Mouse (Mus musculus): ENCODE measurements around the gene Mfn2. TPM values are rescaled to one million over a fixed set of nuclear protein-coding genes. Genes with fewer than 3 reads are reported as not detected.
"Not testable (repeated sequence)": the region's sequence is repeated elsewhere in the genome, so short reads cannot be mapped to it uniquely, and the experiment has no call there.

Gene Mfn2
- polyA plus RNA-seq, 1 experiment = 55.3 TPM

GRCm38 (mm10) chr4:147850776-147851175 lies 53.7 kb downstream of the Mfn2 start:
- TF ChIP-seq CTCF (IDR thresholded peaks at IDR 0.05; ENCODE audit: borderline replicate concordance, insufficient read depth, low read length) = no peak
- no peak for TF ChIP-seq POLR2A (IDR thresholded peaks at IDR 0.05; ENCODE audit: low read depth, low read length)
- no peaks in the 10 kb centered on the region for H3K4me1 ChIP-seq (ENCODE audit: control insufficient read depth, insufficient read depth, low read length)
- H3K4me3 ChIP-seq (ENCODE audit: insufficient read depth, low read length) = no peak overlapping the region
- H3K27ac ChIP-seq (ENCODE audit: insufficient read depth, low read length) = no peak overlapping the region

- Histone ChIP-seq H3K27ac (ENCODE audit: insufficient read depth, low read length) (peak overlapping the region; percentile 34; the same call in 1 of the 2 replicates), H3K4me3 (ENCODE audit: insufficient read depth, low read length) (peak overlapping the region; percentile 99), H3K4me1 (ENCODE audit: control insufficient read depth, insufficient read depth, low read length) (no peaks in the 10 kb centered on the region)
- TF ChIP-seq POLR2A (IDR thresholded peaks at IDR 0.05; ENCODE audit: low read depth, low read length) (no peak; the same call in 1 of the 2 replicates), CTCF (IDR thresholded peaks at IDR 0.05; ENCODE audit: borderline replicate concordance, insufficient read depth, low read length) (no peak)
Observed at GRCm38 (mm10) chr4:147848584-147848991, 55.9 kb downstream of the Mfn2 start.

DNA sequence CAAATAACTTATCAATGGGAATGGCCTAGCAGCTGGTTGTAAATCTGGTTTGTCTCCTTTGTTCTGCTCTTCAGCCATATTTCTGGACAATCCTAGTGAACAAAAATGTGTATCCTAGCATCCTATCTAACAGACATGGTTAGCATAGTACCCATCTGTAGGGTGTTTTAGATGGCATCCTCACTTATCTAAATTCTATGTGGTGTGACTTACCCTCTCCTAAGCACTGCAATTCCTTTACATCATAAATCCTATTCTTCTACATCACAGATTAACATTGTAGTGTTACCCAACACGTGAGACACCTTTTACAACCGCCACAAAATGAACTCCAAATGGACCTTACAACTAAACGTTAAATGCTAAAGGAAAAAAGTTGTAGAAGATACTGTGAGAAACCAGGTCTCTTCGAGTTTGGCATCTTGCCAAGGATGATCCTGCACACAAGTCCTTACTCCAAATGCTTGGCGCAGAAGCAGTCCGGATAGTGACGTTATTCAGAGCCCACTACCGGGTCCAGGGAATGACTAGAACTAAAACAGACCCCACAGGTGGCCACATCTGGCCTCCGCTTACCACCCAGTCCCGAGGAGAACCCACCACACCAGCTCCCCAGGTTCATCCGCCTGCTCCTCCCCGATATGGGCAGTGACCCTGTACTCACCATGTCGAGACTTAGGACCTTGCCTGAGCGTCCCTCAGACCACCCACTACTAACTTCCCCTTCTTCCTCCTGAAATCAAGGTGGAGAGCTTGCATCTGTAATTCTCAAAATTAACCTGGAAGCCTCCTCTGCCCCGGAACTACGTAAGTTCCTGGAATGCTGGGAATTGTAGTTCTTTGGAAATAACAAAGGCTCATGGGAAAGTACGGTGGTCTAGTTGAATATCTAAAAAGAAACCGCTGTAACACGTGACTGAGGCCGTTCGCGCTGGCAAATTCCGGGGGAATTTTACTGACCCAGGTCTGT lies 56.6 kb downstream of the Mfn2 start, which contains the start of gene Zfp933:
Zfp933 (minus strand) TSS at position 753 of the 970 bp plus-strand sequence.
- H3K4me3 ChIP-seq (ENCODE audit: insufficient read depth, low read length) = peak within 1 kb of the TSS; percentile 99
- peak within 1 kb of the TSS; percentile 34; the same call in 1 of the 2 replicates for H3K27ac ChIP-seq (ENCODE audit: insufficient read depth, low read length)
- no peaks in the 10 kb centered on the region for H3K4me1 ChIP-seq (ENCODE audit: control insufficient read depth, insufficient read depth, low read length)
- TF ChIP-seq POLR2A (IDR thresholded peaks at IDR 0.05; ENCODE audit: low read depth, low read length) = peak; percentile 69
- no peak for TF ChIP-seq CTCF (IDR thresholded peaks at IDR 0.05; ENCODE audit: borderline replicate concordance, insufficient read depth, low read length)

DNA sequence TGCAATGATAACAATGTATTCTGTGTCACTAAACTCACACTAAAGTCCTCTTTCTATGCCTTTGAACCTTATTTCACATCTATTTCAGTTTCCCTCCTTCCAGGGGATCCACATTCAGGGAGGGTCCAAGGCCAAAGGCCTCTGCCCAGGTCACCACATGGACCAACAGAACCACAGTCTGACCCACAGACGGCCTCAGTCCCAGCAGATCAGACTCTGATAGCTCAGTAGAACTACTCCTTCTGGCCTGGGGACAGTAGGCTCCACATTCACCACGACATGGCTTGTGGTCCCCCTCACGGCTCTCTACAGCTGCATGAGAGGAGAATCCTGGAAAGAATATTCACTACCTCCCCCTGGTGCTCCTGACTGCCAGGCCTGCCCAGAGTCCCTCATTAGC lies 61.6 kb downstream of the Mfn2 start:
- Histone ChIP-seq H3K4me1 (ENCODE audit: control insufficient read depth, insufficient read depth, low read length) (no peaks in the 10 kb centered on the region), H3K27ac (ENCODE audit: insufficient read depth, low read length) (no peak overlapping the region), H3K4me3 (ENCODE audit: insufficient read depth, low read length) (no peak overlapping the region)
- TF ChIP-seq POLR2A (IDR thresholded peaks at IDR 0.05; ENCODE audit: low read depth, low read length) = no peak
- no peak for TF ChIP-seq CTCF (IDR thresholded peaks at IDR 0.05; ENCODE audit: borderline replicate concordance, insufficient read depth, low read length)

GRCm38 (mm10) chr4:147839282-147839681 lies 65.2 kb downstream of the Mfn2 start:
- H3K4me1 ChIP-seq (ENCODE audit: control insufficient read depth, insufficient read depth, low read length); H3K4me3 ChIP-seq (ENCODE audit: insufficient read depth, low read length); H3K27ac ChIP-seq (ENCODE audit: insufficient read depth, low read length): not testable (repeated sequence)

DNA sequence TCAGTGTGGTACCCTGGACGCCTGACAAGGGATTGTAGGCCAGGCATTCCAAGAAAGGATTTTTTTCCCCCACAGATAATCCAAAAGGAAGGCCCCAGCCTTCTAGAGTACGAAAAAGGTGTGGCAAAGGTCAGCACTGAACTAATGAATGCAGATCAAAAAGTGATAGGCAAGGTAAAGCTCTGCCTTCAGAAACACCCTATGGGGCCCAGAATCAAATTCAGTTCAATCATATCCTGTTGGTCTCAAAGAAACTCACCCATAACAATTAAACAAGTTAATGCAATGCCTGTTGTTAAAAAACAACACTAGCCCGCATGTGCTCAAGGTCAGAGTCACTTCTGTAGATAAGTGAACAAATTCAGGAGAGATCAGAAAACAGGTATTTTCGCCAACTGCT lies 80.1 kb downstream of the Mfn2 start:
- H3K4me1 ChIP-seq (ENCODE audit: control insufficient read depth, insufficient read depth, low read length) = no peaks in the 10 kb centered on the region
- no peak overlapping the region for H3K4me3 ChIP-seq (ENCODE audit: insufficient read depth, low read length)
- H3K27ac ChIP-seq (ENCODE audit: insufficient read depth, low read length) = no peak overlapping the region
- TF ChIP-seq CTCF (IDR thresholded peaks at IDR 0.05; ENCODE audit: borderline replicate concordance, insufficient read depth, low read length) (no peak), POLR2A (IDR thresholded peaks at IDR 0.05; ENCODE audit: low read depth, low read length) (no peak)

Other genes starting within 250 kb of the Mfn2 start
- gene Zfp534, start 202.2 kb downstream of the Mfn2 start, polyA plus RNA-seq (2011; ENCODE audit: insufficient read length, low read depth, missing spikeins) = not detected in 2 replicates
- gene Zfp984, start 94.9 kb downstream of the Mfn2 start, polyA plus RNA-seq (2011; ENCODE audit: insufficient read length, low read depth, missing spikeins) = 12.5 and 22.3 TPM in 2 replicates
- gene Zfp933, start 56.3 kb downstream of the Mfn2 start, polyA plus RNA-seq (2011; ENCODE audit: insufficient read length, low read depth, missing spikeins) = 8.6 and 9.9 TPM in 2 replicates
- gene Miip, start 35.9 kb downstream of the Mfn2 start, polyA plus RNA-seq (2011; ENCODE audit: insufficient read length, low read depth, missing spikeins) = 19.7 and 26.8 TPM in 2 replicates
- gene Fv1, start 35.7 kb downstream of the Mfn2 start, polyA plus RNA-seq (2011; ENCODE audit: insufficient read length, low read depth, missing spikeins) = 4.7 and 6.4 TPM in 2 replicates
- 53.3 and 64.4 TPM in 2 replicates for gene Plod1, start 32.1 kb upstream of the Mfn2 start, polyA plus RNA-seq (2011; ENCODE audit: insufficient read length, low read depth, missing spikeins)
- 33.0 and 36.8 TPM in 2 replicates for gene 2510039O18Rik, start 36.2 kb upstream of the Mfn2 start, polyA plus RNA-seq (2011; ENCODE audit: insufficient read length, low read depth, missing spikeins)
- 2.5 and 6.2 TPM in 2 replicates for gene Nppb, start 81.1 kb upstream of the Mfn2 start, polyA plus RNA-seq (2011; ENCODE audit: insufficient read length, low read depth, missing spikeins)
- gene Nppa, start 96.0 kb upstream of the Mfn2 start, polyA plus RNA-seq (2011; ENCODE audit: insufficient read length, low read depth, missing spikeins) = 1.4 TPM in 1 of 2 replicates, not detected in the other
- gene Clcn6, start 134.1 kb upstream of the Mfn2 start, polyA plus RNA-seq (2011; ENCODE audit: insufficient read length, low read depth, missing spikeins) = 11.8 and 13.2 TPM in 2 replicates
- gene Mthfr, start 134.4 kb upstream of the Mfn2 start, polyA plus RNA-seq (2011; ENCODE audit: insufficient read length, low read depth, missing spikeins) = 39.5 and 45.1 TPM in 2 replicates
- gene Agtrap, start 183.3 kb upstream of the Mfn2 start, polyA plus RNA-seq (2011; ENCODE audit: insufficient read length, low read depth, missing spikeins) = 13.7 and 17.2 TPM in 2 replicates
- 15.5 and 30.0 TPM in 2 replicates for gene Mad2l2, start 225.7 kb upstream of the Mfn2 start, polyA plus RNA-seq (2011; ENCODE audit: insufficient read length, low read depth, missing spikeins)
- 0.12 and 0.23 TPM in 2 replicates for gene Draxin, start 226.0 kb upstream of the Mfn2 start, polyA plus RNA-seq (2011; ENCODE audit: insufficient read length, low read depth, missing spikeins)
- 23.2 and 30.3 TPM in 2 replicates for gene Fbxo6, start 247.4 kb upstream of the Mfn2 start, polyA plus RNA-seq (2011; ENCODE audit: insufficient read length, low read depth, missing spikeins)